Mouse (Mus musculus): ENCODE measurements around the gene Nop58.

GRCm38 (mm10) chr1:59764407-59764971, 79.7 kb downstream of the Nop58 start:
- TF ChIP-seq POLR2A (IDR thresholded peaks at IDR 0.05; ENCODE audit: control insufficient read depth, low read depth, low read length) = no peak
- no peak for TF ChIP-seq CTCF (IDR thresholded peaks at IDR 0.05; ENCODE audit: control insufficient read depth, insufficient read depth, insufficient replicate concordance, low read depth, low read length)

Data from testis, adult 2 months (tissue).